ENCODE assay signal across 10 mouse cellular contexts in the genomic region with DNA sequence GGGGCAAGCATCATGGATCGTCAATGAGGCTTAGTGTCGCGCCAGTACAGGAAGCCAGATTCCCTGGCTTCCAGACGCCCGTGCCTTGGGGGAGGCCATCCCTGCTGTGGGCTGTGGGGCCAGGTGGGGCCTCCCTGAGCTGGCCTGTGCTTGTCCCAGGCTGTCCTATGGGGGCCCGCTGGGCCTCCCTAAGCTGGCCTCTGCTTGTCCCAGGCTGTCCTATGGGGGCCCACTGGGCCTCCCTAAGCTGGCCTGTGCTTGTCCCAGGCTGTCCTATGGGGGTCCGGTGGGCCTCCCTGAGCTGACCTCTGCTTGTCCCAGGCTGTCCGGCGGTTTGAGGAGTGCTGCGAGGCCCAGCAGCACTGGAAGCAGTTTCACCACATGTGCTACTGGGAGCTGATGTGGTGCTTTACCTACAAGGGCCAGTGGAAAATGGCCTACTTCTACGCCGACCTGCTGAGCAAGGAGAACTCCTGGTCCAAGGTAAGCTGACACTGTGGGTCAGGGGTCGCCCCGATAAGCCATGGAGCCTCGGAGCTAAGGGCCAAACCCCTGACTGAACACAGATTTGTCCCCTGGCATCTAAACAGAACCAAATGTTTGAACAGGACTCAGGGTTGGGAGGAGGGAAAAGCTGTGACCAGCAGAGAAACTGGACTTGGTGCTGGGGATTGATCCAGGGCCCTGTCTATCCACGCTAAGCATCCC. TPM values are rescaled to one million over a fixed set of nuclear protein-coding genes. Genes with fewer than 3 reads are reported as not detected.
DNase-seq lines count a peak whose midpoint lies in the region; ATAC-seq and TF ChIP-seq lines count a peak whose summit lies in the region.
"Had no signal": no experiment of that assay in that cellular context is flagged by ENCODE, and none has a peak within 500 bp of the region (broad histone marks: within the 10 kb centered on the region; RNA-seq: fewer than 3 reads in every experiment).

No protein-coding gene starts in this region.

- TF ChIP-seq CTCF in liver, adult 2 months (IDR thresholded peaks at IDR 0.05; ENCODE audit: low read depth, low read length), result no peak

- H3K4me2 ChIP-seq in forebrain, embryonic 12.5 days, result no peak overlapping the region
- H3K4me2 ChIP-seq in forebrain, embryonic 15.5 days (replicated peaks), result no peak overlapping the region
- H3K4me2 ChIP-seq in limb, embryonic 11.5 days (ENCODE audit: low read depth, severe bottlenecking), result no peak overlapping the region
- H3K4me2 ChIP-seq in midbrain, embryonic 13.5 days (replicated peaks), result no peak overlapping the region

- WGBS in forebrain, embryonic 12.5 days, result 80% methylated on average over 16 of the region's 16 CpGs
- WGBS in forebrain, embryonic 15.5 days, result 80% methylated on average over 16 of the region's 16 CpGs
- WGBS in liver, adult 2 months, result 50% methylated on average over 16 of the region's 16 CpGs
- WGBS in limb, embryonic 11.5 days, result 46% methylated on average over 16 of the region's 16 CpGs
- WGBS in midbrain, embryonic 13.5 days, result 72% methylated on average over 16 of the region's 16 CpGs

- DNase-seq in liver, adult 2 months (ENCODE audit: extremely low read depth, low read depth, low spot score), result peak; percentile 73
- DNase-seq in liver, result no peak
- no peak for DNase-seq in limb, embryonic 11.5 days (ENCODE audit: low spot score)
- no peak for DNase-seq in left cerebral cortex, adult 18-20 months (ENCODE audit: low spot score in 2 of 2)
- DNase-seq: thymus, postnatal 4 days had no signal

- H3K9me3 ChIP-seq in forebrain, embryonic 12.5 days, result no peaks in the 10 kb centered on the region
- H3K9me3 ChIP-seq in forebrain, embryonic 15.5 days, result no peaks in the 10 kb centered on the region
- H3K9me3 ChIP-seq in limb, embryonic 11.5 days (ENCODE audit: control insufficient read depth, low read length), result no peaks in the 10 kb centered on the region
- H3K9me3 ChIP-seq in midbrain, embryonic 13.5 days, result no peaks in the 10 kb centered on the region

- H3K36me3 ChIP-seq in forebrain, embryonic 12.5 days (replicated peaks), result no peaks in the 10 kb centered on the region
- no peaks in the 10 kb centered on the region for H3K36me3 ChIP-seq in forebrain, embryonic 15.5 days
- H3K36me3 ChIP-seq in liver, adult 2 months (ENCODE audit: control insufficient read depth, insufficient read depth, low read length), result no peaks in the 10 kb centered on the region
- no peaks in the 10 kb centered on the region for H3K36me3 ChIP-seq in limb, embryonic 11.5 days (ENCODE audit: control insufficient read depth, insufficient read depth, low read length)
- H3K36me3 ChIP-seq in midbrain, embryonic 13.5 days, result no peaks in the 10 kb centered on the region

- H3K27ac ChIP-seq in forebrain, embryonic 12.5 days, result no peak overlapping the region
- no peak overlapping the region for H3K27ac ChIP-seq in forebrain, embryonic 15.5 days (replicated peaks)
- H3K27ac ChIP-seq in liver, adult 2 months (replicated peaks; ENCODE audit: insufficient read depth, low read depth, low read length), result peak overlapping the region; percentile 10; the same call in 1 of the 2 replicates
- no peak overlapping the region; the same call in 1 of the 2 replicates for H3K27ac ChIP-seq in limb, embryonic 11.5 days (replicated peaks; ENCODE audit: low read depth, low read length)
- H3K27ac ChIP-seq in midbrain, embryonic 13.5 days, result no peak overlapping the region
- H3K27ac ChIP-seq: macrophage had no signal

- no peak overlapping the region for H3K9ac ChIP-seq in forebrain, embryonic 12.5 days
- no peak overlapping the region for H3K9ac ChIP-seq in forebrain, embryonic 15.5 days (replicated peaks)
- no peak overlapping the region for H3K9ac ChIP-seq in liver, adult 2 months (ENCODE audit: low read depth, low read length)
- peak overlapping the region; percentile 43; the same call in 1 of the 2 replicates for H3K9ac ChIP-seq in limb, embryonic 11.5 days (ENCODE audit: low read length)
- H3K9ac ChIP-seq in midbrain, embryonic 13.5 days (replicated peaks), result no peak overlapping the region

- no peaks in the 10 kb centered on the region for H3K27me3 ChIP-seq in forebrain, embryonic 12.5 days
- H3K27me3 ChIP-seq in forebrain, embryonic 15.5 days, result no peaks in the 10 kb centered on the region
- H3K27me3 ChIP-seq in liver, adult 2 months (ENCODE audit: control insufficient read depth, insufficient read depth, low read length), result no peaks in the 10 kb centered on the region
- H3K27me3 ChIP-seq in limb, embryonic 11.5 days (ENCODE audit: control insufficient read depth, insufficient read depth, low read length), result no peaks in the 10 kb centered on the region
- no peaks in the 10 kb centered on the region for H3K27me3 ChIP-seq in midbrain, embryonic 13.5 days

- no peaks in the 10 kb centered on the region for H3K79me2 ChIP-seq in liver, adult 2 months (ENCODE audit: control insufficient read depth, insufficient read depth, low read length)

- peak; percentile 18; the same call in 1 of the 2 replicates for ATAC-seq in forebrain, embryonic 12.5 days (ENCODE audit: low FRiP score)
- ATAC-seq in forebrain, embryonic 15.5 days (replicated peaks), result no peak
- ATAC-seq in limb, embryonic 11.5 days (ENCODE audit: insufficient number of reproducible peaks, low FRiP score, low TSS enrichment, low read depth), result 0 out of 2 replicates have a peak, but pooled peaks have one; percentile 33
- peak; percentile 51; the same call in 1 of the 2 replicates for ATAC-seq in midbrain, embryonic 13.5 days
- no peak for ATAC-seq in granulocyte monocyte progenitor cell, adult 5-6 weeks (replicated peaks; ENCODE audit: poor library complexity, severe bottlenecking)

- H3K4me1 ChIP-seq in forebrain, embryonic 12.5 days, result peaks cover 12% of the 10 kb centered on the region; the same call in 1 of the 2 replicates
- no peaks in the 10 kb centered on the region for H3K4me1 ChIP-seq in forebrain, embryonic 15.5 days
- H3K4me1 ChIP-seq in liver, adult 2 months (ENCODE audit: control insufficient read depth, insufficient read depth, low read length), result peaks cover 8% of the 10 kb centered on the region; the same call in 1 of the 2 replicates
- H3K4me1 ChIP-seq in limb, embryonic 11.5 days (ENCODE audit: control insufficient read depth, insufficient read depth, low read length), result peaks cover 12% of the 10 kb centered on the region
- H3K4me1 ChIP-seq in midbrain, embryonic 13.5 days (replicated peaks), result peaks cover 12% of the 10 kb centered on the region

- no peak overlapping the region for H3K4me3 ChIP-seq in forebrain, embryonic 12.5 days (replicated peaks)
- H3K4me3 ChIP-seq in forebrain, embryonic 15.5 days, result no peak overlapping the region
- no peak overlapping the region for H3K4me3 ChIP-seq in liver, adult 2 months (ENCODE audit: insufficient read depth, low read depth, low read length)
- no peak overlapping the region for H3K4me3 ChIP-seq in limb, embryonic 11.5 days (ENCODE audit: low read depth, low read length)
- no peak overlapping the region for H3K4me3 ChIP-seq in midbrain, embryonic 13.5 days (replicated peaks)

- no peak for TF ChIP-seq POLR2A in liver, adult 2 months (IDR thresholded peaks at IDR 0.05; ENCODE audit: extremely low read depth, insufficient read depth, low read length)

RNA-seq across cellular contexts. Expression of a gene that starts 26.4 kb away (rescaled TPM):
- polyA plus RNA-seq in forebrain, embryonic 12.5 days (2016; fragmentation: Nextera tagmentation; extraction: Ambion mirVana), result 1.1 and 2.5 TPM in 2 replicates
- polyA plus RNA-seq in forebrain, embryonic 15.5 days (2015; fragmentation: Nextera tagmentation; extraction: Ambion mirVana), result 0.50 and 0.71 TPM in 2 replicates
- 1.4 and 1.7 TPM in 2 replicates for total RNA-seq in liver, adult 2 months (2014; rRNA removed)
- 1.1 and 2.5 TPM in 2 replicates for polyA plus RNA-seq in liver, adult 2 months (2012; rRNA removed)
- polyA plus RNA-seq in limb, embryonic 11.5 days (2014; fragmentation: Nextera tagmentation; extraction: Ambion mirVana), result 6.1 and 6.3 TPM in 2 replicates
- polyA plus RNA-seq in midbrain, embryonic 13.5 days (2015; fragmentation: Nextera tagmentation; extraction: Ambion mirVana), result 0.90 and 1.1 TPM in 2 replicates
- total RNA-seq in left cerebral cortex, adult 18-20 months (2021), result 1 to 10 TPM; 2.7 to 4.3 TPM
- total RNA-seq in granulocyte monocyte progenitor cell, adult 5-6 weeks (2014; fragmentation: Nextera tagmentation), result not detected in 2 replicates
- total RNA-seq in granulocyte monocyte progenitor cell, adult 5-6 weeks (2017), result 0.72 and 2.4 TPM in 2 replicates

RNA-seq across cellular contexts. Expression of a gene that starts 51.7 kb away (rescaled TPM):
- polyA plus RNA-seq in forebrain, embryonic 12.5 days (2016; fragmentation: Nextera tagmentation; extraction: Ambion mirVana), result 49.1 and 53.8 TPM in 2 replicates
- polyA plus RNA-seq in forebrain, embryonic 15.5 days (2015; fragmentation: Nextera tagmentation; extraction: Ambion mirVana), result 54.6 and 62.6 TPM in 2 replicates
- total RNA-seq in liver, adult 2 months (2014; rRNA removed), result 42.6 and 48.7 TPM in 2 replicates
- 33.5 and 42.6 TPM in 2 replicates for polyA plus RNA-seq in liver, adult 2 months (2012; rRNA removed)
- polyA plus RNA-seq in limb, embryonic 11.5 days (2014; fragmentation: Nextera tagmentation; extraction: Ambion mirVana), result 36.1 and 36.9 TPM in 2 replicates
- 59.8 and 60.0 TPM in 2 replicates for polyA plus RNA-seq in midbrain, embryonic 13.5 days (2015; fragmentation: Nextera tagmentation; extraction: Ambion mirVana)
- total RNA-seq in left cerebral cortex, adult 18-20 months (2021), result 100 to 1,000 TPM; 222 to 227 TPM
- 8.5 and 11.5 TPM in 2 replicates for total RNA-seq in granulocyte monocyte progenitor cell, adult 5-6 weeks (2014; fragmentation: Nextera tagmentation)
- total RNA-seq in granulocyte monocyte progenitor cell, adult 5-6 weeks (2017), result 14.3 and 20.2 TPM in 2 replicates

Comparison
In these comparisons a context has a peak if more than half of its experiments do, and no peak if none do; other contexts are left out.
1. ATAC-seq: peak in forebrain, embryonic 12.5 days (single experiment), limb, embryonic 11.5 days (single experiment) and midbrain, embryonic 13.5 days (single experiment); none in forebrain, embryonic 15.5 days (single experiment) and granulocyte monocyte progenitor cell, adult 5-6 weeks (single experiment).